Mouse (Mus musculus) gastrocnemius, postnatal 4 days (tissue): ENCODE data around the gene Popdc3. TPM values are rescaled to one million over a fixed set of nuclear protein-coding genes. Genes with fewer than 3 reads are reported as not detected.
"Not testable (repeated sequence)": the region's sequence is repeated elsewhere in the genome, so short reads cannot be mapped to it uniquely, and the experiment has no call there.

Experiments used
- DNase-seq, 2 experiments: peaks; one replicate each; pipeline ENCODE4 v3.0.0; 2021 to 2022; ENCODE audit warnings: low spot score in 2 of 2, mixed read lengths in 2 of 2
- long read RNA-seq, 2 experiments: library from polyadenylated mRNA; stranded (forward); transcript quantifications; one replicate each; pipeline ENCODE4 v2.0.0; 2021
- total RNA-seq, 2 experiments: library from RNA; stranded (reverse); gene quantifications; 2 replicates each; pipeline ENCODE4 v1.2.3; 2021

The Popdc3 gene
- 10 to 100 TPM; 36.0 to 38.7 TPM for total RNA-seq
- long read RNA-seq, experiment 1, transcript Popdc3-202 (4 exons, 1,369 nt): minor isoform, 7 of 57 reads
- long read RNA-seq, experiment 1, transcript Popdc3-201 (4 exons, 1,853 nt): major isoform, 38 of 57 reads
- long read RNA-seq, experiment 1, partial matches to known transcripts: 4 of 57 reads
- long read RNA-seq, experiment 1, other reads (novel, unspliced or antisense): 8 of 57 reads
- long read RNA-seq, experiment 2, transcript Popdc3-201 (4 exons, 1,853 nt): major isoform, 44 of 59 reads
- long read RNA-seq, experiment 2, partial matches to known transcripts: 5 of 59 reads
- long read RNA-seq, experiment 2, other reads (novel, unspliced or antisense): 7 of 59 reads

GRCm38 (mm10) chr10:45177798-45178197, at the start of gene Popdc3:
Popdc3 (plus strand) TSS chr10:45178098.
- DNase-seq: not testable (repeated sequence)

GRCm38 (mm10) chr10:45129105-45129504, 48.8 kb upstream of the Popdc3 start:
- DNase-seq: no peak

GRCm38 (mm10) chr10:45130004-45130403, 47.9 kb upstream of the Popdc3 start:
- no peak for DNase-seq

GRCm38 (mm10) chr10:45132371-45132770, 45.5 kb upstream of the Popdc3 start:
- DNase-seq: no peak

- no peak for DNase-seq
Observed at GRCm38 (mm10) chr10:45136806-45137205, 41.1 kb upstream of the Popdc3 start.

GRCm38 (mm10) chr10:45139910-45140309, 38.0 kb upstream of the Popdc3 start:
- DNase-seq: no peak

- DNase-seq: no peak
Observed at GRCm38 (mm10) chr10:45140474-45141212, 37.3 kb upstream of the Popdc3 start.

- DNase-seq: no peak
Observed at GRCm38 (mm10) chr10:45142359-45142758, 35.5 kb upstream of the Popdc3 start.

- no peak for DNase-seq
Observed at GRCm38 (mm10) chr10:45144038-45144817, 33.7 kb upstream of the Popdc3 start.

GRCm38 (mm10) chr10:45146821-45147220, 31.1 kb upstream of the Popdc3 start:
- DNase-seq: no peak

GRCm38 (mm10) chr10:45151137-45151536, 26.8 kb upstream of the Popdc3 start:
- no peak for DNase-seq

- DNase-seq: no peak
Observed at GRCm38 (mm10) chr10:45151771-45152692, 25.9 kb upstream of the Popdc3 start.

- DNase-seq: no peak
Observed at GRCm38 (mm10) chr10:45154557-45155060, 23.3 kb upstream of the Popdc3 start.

- DNase-seq: no peak
Observed at GRCm38 (mm10) chr10:45165851-45166250, 12.0 kb upstream of the Popdc3 start.

GRCm38 (mm10) chr10:45173927-45174326, 4.0 kb upstream of the Popdc3 start:
- DNase-seq: no peak

GRCm38 (mm10) chr10:45174345-45174744, 3.6 kb upstream of the Popdc3 start:
- DNase-seq: no peak

- no peak for DNase-seq
Observed at GRCm38 (mm10) chr10:45180677-45181326, 2.9 kb downstream of the Popdc3 start.

GRCm38 (mm10) chr10:45181344-45181743, 3.4 kb downstream of the Popdc3 start:
- no peak for DNase-seq

- DNase-seq: no peak
Observed at GRCm38 (mm10) chr10:45185457-45185856, 7.6 kb downstream of the Popdc3 start.
